Mouse (Mus musculus) cortical plate, adult 2 months (tissue): ENCODE measurements around the gene Nkx6-2.

Experiments used
- CTCF ChIP-seq: fragments of 200-500 bp; IDR thresholded peaks from 2 replicates; pipeline ENCODE4 v1.5.1; 2011; ENCODE audit warnings: mild to moderate bottlenecking, control low read depth, low read length; ENCODE audit not compliant: insufficient read depth; ENCODE audit errors: extremely low read depth
- POLR2A ChIP-seq: fragments of 200-500 bp; IDR thresholded peaks from 2 replicates; pipeline ENCODE4 v1.6.1; 2011; ENCODE audit warnings: mild to moderate bottlenecking, low read length, control low read depth; ENCODE audit not compliant: insufficient read depth; ENCODE audit errors: extremely low read depth

GRCm38 (mm10) chr7:139572665-139573064 lies 9.9 kb downstream of the Nkx6-2 start:
- TF ChIP-seq CTCF (no peak), POLR2A (no peak)
